Mouse (Mus musculus): ENCODE measurements around the gene Gpr82.

DNA sequence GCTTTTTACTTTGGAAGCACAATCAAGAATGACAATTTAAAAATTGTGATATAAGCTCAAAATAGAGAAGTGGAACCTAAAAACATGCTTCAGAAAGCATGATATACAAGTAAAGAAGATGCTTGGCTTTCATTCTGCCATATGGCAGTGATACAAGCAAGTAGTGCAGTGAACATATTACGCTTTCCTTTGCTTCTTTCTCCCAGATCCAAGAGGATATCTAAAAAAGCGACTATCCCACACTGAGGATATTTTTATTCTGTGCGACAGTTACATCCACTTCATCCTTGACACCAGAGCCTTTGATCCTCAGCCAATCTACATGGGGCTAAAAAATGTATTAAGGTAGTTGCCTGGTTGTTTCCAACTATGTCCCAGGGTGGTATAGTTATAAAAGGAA is 20.6 kb downstream of the Gpr82 start:
- TF ChIP-seq POLR2A (IDR thresholded peaks at IDR 0.05; ENCODE audit: insufficient read length, low read depth) (no peak), TCF12 (IDR thresholded peaks at IDR 0.05; ENCODE audit: insufficient read depth, poor library complexity, severe bottlenecking) (no peak), CEBPB (IDR thresholded peaks at IDR 0.05; ENCODE audit: insufficient read depth, poor library complexity, severe bottlenecking) (no peak), USF1 (IDR thresholded peaks at IDR 0.05; ENCODE audit: low read depth) (no peak), REST (IDR thresholded peaks at IDR 0.05; ENCODE audit: insufficient read depth, insufficient read length) (no peak), SRF (IDR thresholded peaks at IDR 0.05; ENCODE audit: control insufficient read depth, insufficient read length, low read depth) (no peak), POLR2AphosphoS2 (IDR thresholded peaks at IDR 0.05; ENCODE audit: insufficient read length, low read depth) (no peak)

Data from myocyte (in vitro differentiated cells).